8 mouse cellular contexts compared by ENCODE assay signal in genomic region chr11:103117591-103118009, GRCm38 (mm10). TPM values are rescaled to one million over a fixed set of nuclear protein-coding genes. Genes with fewer than 3 reads are reported as not detected.
DNase-seq lines count a peak whose midpoint lies in the region; ATAC-seq and TF ChIP-seq lines count a peak whose summit lies in the region.

No protein-coding gene starts in this region.

- H3K4me2 ChIP-seq in forebrain, postnatal 0 days (ENCODE audit: low read depth), result peak overlapping the region; percentile 92
- H3K4me2 ChIP-seq in limb, embryonic 12.5 days, result peak overlapping the region; percentile 92
- H3K4me2 ChIP-seq in midbrain, postnatal 0 days (ENCODE audit: low read depth, low read length, poor library complexity, severe bottlenecking), result peak overlapping the region; percentile 92

- peak overlapping the region; percentile 58 for H3K4me3 ChIP-seq in forebrain, postnatal 0 days (ENCODE audit: low read depth, low read length)
- H3K4me3 ChIP-seq in limb, embryonic 12.5 days (replicated peaks), result peak overlapping the region; percentile 64
- H3K4me3 ChIP-seq in midbrain, postnatal 0 days (ENCODE audit: low read depth, low read length), result peak overlapping the region; percentile 60

- TF ChIP-seq CTCF in forebrain, postnatal 0 days (IDR thresholded peaks at IDR 0.05; ENCODE audit: low read depth), result no peak
- TF ChIP-seq CTCF in midbrain, postnatal 0 days (IDR thresholded peaks at IDR 0.05), result no peak

- peaks cover 19% of the 10 kb centered on the region for H3K4me1 ChIP-seq in forebrain, postnatal 0 days (ENCODE audit: insufficient read depth)
- H3K4me1 ChIP-seq in limb, embryonic 12.5 days (replicated peaks), result peaks cover 24% of the 10 kb centered on the region
- no peaks in the 10 kb centered on the region; the same call in 1 of the 2 replicates for H3K4me1 ChIP-seq in midbrain, postnatal 0 days (ENCODE audit: insufficient read depth, low read length)

- peak overlapping the region; percentile 89; the same call in 1 of the 2 replicates for H3K27ac ChIP-seq in forebrain, postnatal 0 days (ENCODE audit: low read depth, low read length)
- peak overlapping the region; percentile 80; the same call in 1 of the 2 replicates for H3K27ac ChIP-seq in limb, embryonic 12.5 days
- H3K27ac ChIP-seq in midbrain, postnatal 0 days (ENCODE audit: low read depth, low read length), result peak overlapping the region; percentile 75

- no peaks in the 10 kb centered on the region for H3K36me3 ChIP-seq in forebrain, postnatal 0 days (ENCODE audit: insufficient read depth)
- H3K36me3 ChIP-seq in limb, embryonic 12.5 days, result no peaks in the 10 kb centered on the region
- no peaks in the 10 kb centered on the region for H3K36me3 ChIP-seq in midbrain, postnatal 0 days (ENCODE audit: insufficient read depth, low read length)

- no peaks in the 10 kb centered on the region for H3K9me3 ChIP-seq in forebrain, postnatal 0 days (ENCODE audit: low read length)
- H3K9me3 ChIP-seq in limb, embryonic 12.5 days, result no peaks in the 10 kb centered on the region
- no peaks in the 10 kb centered on the region for H3K9me3 ChIP-seq in midbrain, postnatal 0 days (ENCODE audit: low read length)

- under 1% methylated on average over 38 of the region's 38 CpGs for WGBS in forebrain, postnatal 0 days
- WGBS in limb, embryonic 12.5 days, result under 1% methylated on average over 38 of the region's 38 CpGs
- WGBS in midbrain, postnatal 0 days, result under 1% methylated on average over 38 of the region's 38 CpGs

- no peak for ATAC-seq in CD4-positive, CD25-positive, alpha-beta regulatory T cell, adult 4 months
- no peak for ATAC-seq in forebrain, postnatal 0 days
- no peak for ATAC-seq in limb, embryonic 12.5 days (ENCODE audit: insufficient number of reproducible peaks, insufficient read depth, low FRiP score, low TSS enrichment, low read depth)
- ATAC-seq in midbrain, postnatal 0 days (ENCODE audit: low FRiP score), result no peak

- H3K27me3 ChIP-seq in forebrain, postnatal 0 days (ENCODE audit: insufficient read depth, low read length), result peaks cover under 1% of the 10 kb centered on the region; the same call in 1 of the 2 replicates
- peaks cover 13% of the 10 kb centered on the region for H3K27me3 ChIP-seq in limb, embryonic 12.5 days
- no peaks in the 10 kb centered on the region for H3K27me3 ChIP-seq in midbrain, postnatal 0 days (ENCODE audit: insufficient read depth, low read length)

- H3K9ac ChIP-seq in forebrain, postnatal 0 days, result peak overlapping the region; percentile 45
- H3K9ac ChIP-seq in limb, embryonic 12.5 days (replicated peaks), result peak overlapping the region; percentile 72
- peak overlapping the region; percentile 73 for H3K9ac ChIP-seq in midbrain, postnatal 0 days (replicated peaks; ENCODE audit: low read length, poor library complexity, severe bottlenecking)

- peak; percentile 56 for DNase-seq in CD4-positive, CD25-positive, alpha-beta regulatory T cell, adult 2 months (ENCODE audit: low read depth, low spot score)
- peak; percentile 39 to 49 for DNase-seq in right cerebral cortex, adult 2 months (ENCODE audit: low spot score in 2 of 2)
- DNase-seq in right cerebral cortex, postnatal 4 days, result no peak
- DNase-seq in forebrain, postnatal 0 days, result peak; percentile 44
- no peak for DNase-seq in midbrain, postnatal 0 days (ENCODE audit: low spot score)
- DNase-seq in natural killer cell, adult 2 months (ENCODE audit: low spot score in 2 of 2), result no peak

RNA-seq across cellular contexts. Expression of gene Hexim1, which starts 1.6 kb away (rescaled TPM):
- polyA plus RNA-seq in CD4-positive, CD25-positive, alpha-beta regulatory T cell, adult 4 months (2017; shearing (Covaris generic)), result 1 to 10 TPM; 2.6 to 4.3 TPM
- 19.0 and 20.5 TPM in 2 replicates for total RNA-seq in forebrain, postnatal 0 days (2014; rRNA removed)
- 3.7 and 3.9 TPM in 2 replicates for polyA plus RNA-seq in forebrain, postnatal 0 days (2015; fragmentation: Nextera tagmentation; extraction: Ambion mirVana)
- polyA plus RNA-seq in limb, embryonic 12.5 days (2016; fragmentation: Nextera tagmentation; extraction: Ambion mirVana), result 3.9 and 4.0 TPM in 2 replicates
- 15.5 and 19.1 TPM in 2 replicates for total RNA-seq in midbrain, postnatal 0 days (2014; rRNA removed)
- 3.2 and 4.5 TPM in 2 replicates for polyA plus RNA-seq in midbrain, postnatal 0 days (2015; fragmentation: Nextera tagmentation; extraction: Ambion mirVana)

RNA-seq across cellular contexts. Expression of gene Hexim2, which starts 14.6 kb away (rescaled TPM):
- 1 to 10 TPM; 2.3 to 4.5 TPM for polyA plus RNA-seq in CD4-positive, CD25-positive, alpha-beta regulatory T cell, adult 4 months (2017; shearing (Covaris generic))
- 30.8 and 47.0 TPM in 2 replicates for total RNA-seq in forebrain, postnatal 0 days (2014; rRNA removed)
- 16.5 and 27.9 TPM in 2 replicates for polyA plus RNA-seq in forebrain, postnatal 0 days (2015; fragmentation: Nextera tagmentation; extraction: Ambion mirVana)
- polyA plus RNA-seq in limb, embryonic 12.5 days (2016; fragmentation: Nextera tagmentation; extraction: Ambion mirVana), result 12.8 and 13.2 TPM in 2 replicates
- 46.3 and 57.8 TPM in 2 replicates for total RNA-seq in midbrain, postnatal 0 days (2014; rRNA removed)
- polyA plus RNA-seq in midbrain, postnatal 0 days (2015; fragmentation: Nextera tagmentation; extraction: Ambion mirVana), result 38.0 and 40.5 TPM in 2 replicates

RNA-seq across cellular contexts. Expression of gene Acbd4, which starts 16.1 kb away (rescaled TPM):
- polyA plus RNA-seq in CD4-positive, CD25-positive, alpha-beta regulatory T cell, adult 4 months (2017; shearing (Covaris generic)), result 10 to 100 TPM; 19.7 to 25.2 TPM
- 27.2 and 28.5 TPM in 2 replicates for total RNA-seq in forebrain, postnatal 0 days (2014; rRNA removed)
- 20.1 and 27.1 TPM in 2 replicates for polyA plus RNA-seq in forebrain, postnatal 0 days (2015; fragmentation: Nextera tagmentation; extraction: Ambion mirVana)
- polyA plus RNA-seq in limb, embryonic 12.5 days (2016; fragmentation: Nextera tagmentation; extraction: Ambion mirVana), result 8.1 and 11.9 TPM in 2 replicates
- 21.8 and 22.9 TPM in 2 replicates for total RNA-seq in midbrain, postnatal 0 days (2014; rRNA removed)
- 17.5 and 21.8 TPM in 2 replicates for polyA plus RNA-seq in midbrain, postnatal 0 days (2015; fragmentation: Nextera tagmentation; extraction: Ambion mirVana)

RNA-seq across cellular contexts. Expression of gene Plcd3, which starts 16.1 kb away (rescaled TPM):
- under 1 TPM; 0.41 to 0.51 TPM for polyA plus RNA-seq in CD4-positive, CD25-positive, alpha-beta regulatory T cell, adult 4 months (2017; shearing (Covaris generic))
- total RNA-seq in forebrain, postnatal 0 days (2014; rRNA removed), result 8.5 and 8.8 TPM in 2 replicates
- polyA plus RNA-seq in forebrain, postnatal 0 days (2015; fragmentation: Nextera tagmentation; extraction: Ambion mirVana), result 3.6 TPM in 2 replicates
- polyA plus RNA-seq in limb, embryonic 12.5 days (2016; fragmentation: Nextera tagmentation; extraction: Ambion mirVana), result 2.9 and 3.6 TPM in 2 replicates
- 9.4 and 9.7 TPM in 2 replicates for total RNA-seq in midbrain, postnatal 0 days (2014; rRNA removed)
- polyA plus RNA-seq in midbrain, postnatal 0 days (2015; fragmentation: Nextera tagmentation; extraction: Ambion mirVana), result 4.7 and 4.9 TPM in 2 replicates

RNA-seq across cellular contexts. Expression of gene Fmnl1, which starts 53.3 kb away (rescaled TPM):
- 10 to 100 TPM; 54.2 to 69.6 TPM for polyA plus RNA-seq in CD4-positive, CD25-positive, alpha-beta regulatory T cell, adult 4 months (2017; shearing (Covaris generic))
- total RNA-seq in forebrain, postnatal 0 days (2014; rRNA removed), result 6.5 and 9.4 TPM in 2 replicates
- 4.8 and 7.1 TPM in 2 replicates for polyA plus RNA-seq in forebrain, postnatal 0 days (2015; fragmentation: Nextera tagmentation; extraction: Ambion mirVana)
- polyA plus RNA-seq in limb, embryonic 12.5 days (2016; fragmentation: Nextera tagmentation; extraction: Ambion mirVana), result 0.78 and 1.4 TPM in 2 replicates
- 12.0 and 14.3 TPM in 2 replicates for total RNA-seq in midbrain, postnatal 0 days (2014; rRNA removed)
- polyA plus RNA-seq in midbrain, postnatal 0 days (2015; fragmentation: Nextera tagmentation; extraction: Ambion mirVana), result 7.3 and 9.5 TPM in 2 replicates

Comparison
In these comparisons a context has a peak if more than half of its experiments do, and no peak if none do; other contexts are left out.
1. DNase-seq: peak in CD4-positive, CD25-positive, alpha-beta regulatory T cell, adult 2 months (single experiment), right cerebral cortex, adult 2 months (2 of 2) and forebrain, postnatal 0 days (single experiment); none in right cerebral cortex, postnatal 4 days (single experiment), midbrain, postnatal 0 days (single experiment) and natural killer cell, adult 2 months (0 of 2).
2. Peak in every context shown above with its lines, with median percentiles within 50 percentile points of each other: H3K27ac ChIP-seq, H3K4me2 ChIP-seq, H3K4me3 ChIP-seq and H3K9ac ChIP-seq.